Mouse (Mus musculus) small intestine, adult 2 months (tissue): ENCODE data around the gene Ppan. TPM values are rescaled to one million over a fixed set of nuclear protein-coding genes. Genes with fewer than 3 reads are reported as not detected.
A peak's percentile ranks its signal among the peaks of the same experiment; 100 is the strongest.

ENCODE experiments used
- H3K27ac ChIP-seq: fragments of 200-500 bp; 2 replicates; pipeline ENCODE4 v1.5.1; 2012; ENCODE audit warnings: low read depth, low read length, control low read depth, inconsistent platforms; ENCODE audit not compliant: insufficient read depth
- H3K27me3 ChIP-seq: fragments of 200-500 bp; 2 replicates; pipeline ENCODE4 v1.6.1; 2012; ENCODE audit warnings: mild to moderate bottlenecking, moderate library complexity, low read length, inconsistent platforms; ENCODE audit not compliant: control insufficient read depth, insufficient read depth
- H3K36me3 ChIP-seq: fragments of 200-500 bp; 2 replicates; pipeline ENCODE4 v1.6.1; 2012; ENCODE audit warnings: mild to moderate bottlenecking, low read length, control low read depth, inconsistent platforms; ENCODE audit not compliant: control insufficient read depth, insufficient read depth
- H3K4me1 ChIP-seq: fragments of 200-500 bp; 2 replicates; pipeline ENCODE4 v1.6.1; 2012; ENCODE audit warnings: low read length, inconsistent platforms, mixed read lengths; ENCODE audit not compliant: control insufficient read depth, insufficient read depth, insufficient read length
- H3K4me3 ChIP-seq: fragments of 200-500 bp; 2 replicates; pipeline ENCODE4 v1.5.1; 2012; ENCODE audit warnings: low read depth, mild to moderate bottlenecking, control low read depth, inconsistent platforms, low read length, moderate library complexity
- CTCF ChIP-seq: fragments of 200-500 bp; IDR thresholded peaks from 2 replicates; pipeline ENCODE4 v1.5.1; 2012; ENCODE audit warnings: low read depth, mild to moderate bottlenecking, control low read depth, inconsistent platforms, low read length, moderate library complexity, mixed read lengths; ENCODE audit not compliant: insufficient replicate concordance, insufficient read length; ENCODE audit errors: extremely low read depth
- POLR2A ChIP-seq: fragments of 200-500 bp; IDR thresholded peaks from 2 replicates; pipeline ENCODE4 v1.6.1; 2012; ENCODE audit warnings: low read depth, mild to moderate bottlenecking, control low read depth, inconsistent platforms, low read length, moderate library complexity
- WGBS: fragments of 180-500 bp; shearing (Covaris S2); methylation state at CpG from one replicate; pipeline ENCODE4 v1.1.7; 2018; 5-methylcytosine and 5-hydroxymethylcytosine counted together
- polyA plus RNA-seq: library from polyadenylated mRNA; depleted of rRNA; stranded (reverse); fragments of >200 nt; gene quantifications from 2 replicates; pipeline ENCODE4 v1.2.3, GENCODE M21; 2012

The Ppan gene
- polyA plus RNA-seq, 1 experiment = 42.2 TPM

DNA sequence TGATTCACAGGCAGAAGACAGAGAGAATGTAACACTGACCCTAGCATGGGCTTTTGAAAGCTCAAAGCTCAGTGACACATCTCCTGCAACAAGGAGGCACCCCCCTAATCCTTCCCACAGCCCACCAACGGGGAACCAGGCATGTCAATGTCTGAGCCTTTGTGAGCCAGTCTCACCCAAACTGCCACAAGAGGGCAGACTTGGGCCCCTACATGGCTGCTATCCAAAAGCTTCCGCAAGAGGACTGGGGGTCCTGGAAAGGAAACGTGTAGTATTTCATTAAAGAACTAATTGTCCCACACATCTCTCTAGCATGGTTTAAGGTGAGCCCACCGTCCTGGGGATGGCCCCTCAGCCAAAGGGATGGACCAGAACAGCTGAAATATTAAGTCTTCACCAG is 26.2 kb upstream of the Ppan start:
- H3K36me3 ChIP-seq = no peaks in the 10 kb centered on the region
- H3K27ac ChIP-seq = no peak overlapping the region
- H3K27me3 ChIP-seq = no peaks in the 10 kb centered on the region
- H3K4me3 ChIP-seq = no peak overlapping the region
- 17% methylated on average over 4 of the region's 4 CpGs for WGBS
- H3K4me1 ChIP-seq = no peaks in the 10 kb centered on the region
- TF ChIP-seq CTCF (peak; percentile 49; the same call in 1 of the 2 replicates), POLR2A (no peak)

DNA sequence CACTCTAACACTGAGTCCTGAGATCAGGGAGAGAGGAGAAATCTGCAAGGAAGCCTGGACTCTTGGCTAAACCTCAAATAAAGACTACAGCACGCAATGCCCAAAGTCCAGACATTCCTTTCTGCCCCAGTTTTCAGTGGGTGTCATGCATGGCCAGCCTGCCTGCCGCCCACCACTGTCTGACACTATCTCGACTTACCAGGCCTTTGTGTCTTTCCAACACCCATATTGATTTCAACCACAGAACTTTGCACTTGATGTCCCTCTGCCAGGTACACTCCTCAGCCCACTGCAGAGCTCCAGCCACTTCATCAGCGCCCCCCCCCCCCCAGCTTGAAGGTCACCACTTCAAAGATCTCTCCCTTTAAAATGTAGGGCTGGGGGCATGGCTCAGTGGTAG is 25.8 kb upstream of the Ppan start:
- Histone ChIP-seq H3K27me3 (no peaks in the 10 kb centered on the region), H3K36me3 (no peaks in the 10 kb centered on the region), H3K27ac (no peak overlapping the region), H3K4me3 (no peak overlapping the region), H3K4me1 (no peaks in the 10 kb centered on the region)
- 48% methylated on average over 4 of the region's 4 CpGs for WGBS
- TF ChIP-seq POLR2A = no peak
- TF ChIP-seq CTCF = no peak; the same call in 1 of the 2 replicates

DNA sequence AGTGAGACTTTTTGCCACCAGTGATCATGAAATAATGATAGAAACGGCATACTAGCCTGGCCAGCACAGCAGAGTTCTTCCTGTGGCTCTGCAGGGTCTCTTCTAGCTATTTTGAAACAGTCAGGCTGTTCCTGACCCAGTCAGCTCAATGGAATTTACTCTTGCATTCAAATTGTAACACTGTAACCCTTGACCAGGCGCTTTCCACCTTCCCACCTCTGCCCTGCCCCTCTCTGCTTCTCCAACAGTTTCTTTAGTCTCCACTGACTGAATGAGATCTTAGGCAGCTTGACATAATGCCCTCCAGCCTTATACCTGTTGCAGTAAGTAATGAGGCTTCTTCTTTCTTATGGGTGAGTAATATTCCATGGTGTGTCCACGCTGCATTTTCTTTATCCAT is 21.1 kb upstream of the Ppan start:
- Histone ChIP-seq H3K4me3 (no peak overlapping the region), H3K27me3 (0 out of 2 replicates have a peak, but pooled peaks cover 4% of the 10 kb centered on the region), H3K4me1 (peaks cover 9% of the 10 kb centered on the region), H3K36me3 (0 out of 2 replicates have a peak, but pooled peaks cover 3% of the 10 kb centered on the region), H3K27ac (no peak overlapping the region)
- TF ChIP-seq CTCF (no peak), POLR2A (no peak)
- 55% methylated on average over 3 of the region's 3 CpGs for WGBS

- peaks cover 5% of the 10 kb centered on the region; the same call in 1 of the 2 replicates for H3K36me3 ChIP-seq
- 0 out of 2 replicates have a peak, but pooled peaks cover 4% of the 10 kb centered on the region for H3K27me3 ChIP-seq
- WGBS = 3% methylated on average over 53 of the region's 53 CpGs
- H3K27ac ChIP-seq = no peak within 1 kb of the TSS
- H3K4me1 ChIP-seq = peaks cover 9% of the 10 kb centered on the region
- peak within 1 kb of the TSS; percentile 86 for H3K4me3 ChIP-seq
- TF ChIP-seq CTCF (no peak), POLR2A (no peak)
These were observed 19.4 kb upstream of the Ppan start, which contains the start of gene A230050P20Rik for GRCm38 (mm10) chr9:20868448-20869001. Gene A230050P20Rik, plus strand, starts transcription at chr9:20868642.

GRCm38 (mm10) chr9:20869246-20869645 is 18.7 kb upstream of the Ppan start:
- H3K4me1 ChIP-seq = peaks cover 9% of the 10 kb centered on the region
- H3K27me3 ChIP-seq = 0 out of 2 replicates have a peak, but pooled peaks cover 4% of the 10 kb centered on the region
- H3K27ac ChIP-seq = no peak overlapping the region
- peak overlapping the region; percentile 86 for H3K4me3 ChIP-seq
- 11% methylated on average over 19 of the region's 19 CpGs for WGBS
- TF ChIP-seq CTCF (no peak), POLR2A (no peak)
- peaks cover 5% of the 10 kb centered on the region; the same call in 1 of the 2 replicates for H3K36me3 ChIP-seq

- TF ChIP-seq CTCF = no peak
- no peak for TF ChIP-seq POLR2A
- 0 out of 2 replicates have a peak, but pooled peaks cover 4% of the 10 kb centered on the region for H3K27me3 ChIP-seq
- peaks cover 5% of the 10 kb centered on the region; the same call in 1 of the 2 replicates for H3K36me3 ChIP-seq
- no peak overlapping the region for H3K27ac ChIP-seq
- no peak overlapping the region for H3K4me3 ChIP-seq
- 88% methylated on average over 12 of the region's 12 CpGs for WGBS
- peaks cover 9% of the 10 kb centered on the region for H3K4me1 ChIP-seq
These were observed 17.5 kb upstream of the Ppan start for GRCm38 (mm10) chr9:20870211-20871173.

GRCm38 (mm10) chr9:20872991-20873390 is 15.0 kb upstream of the Ppan start:
- 92% methylated on average over 10 of the region's 10 CpGs for WGBS
- TF ChIP-seq CTCF (no peak), POLR2A (no peak)
- 0 out of 2 replicates have a peak, but pooled peaks cover 4% of the 10 kb centered on the region for H3K27me3 ChIP-seq

More at GRCm38 (mm10) chr9:20872991-20873390, 15.0 kb upstream of the Ppan start:
- Histone ChIP-seq H3K4me3 (no peak overlapping the region), H3K36me3 (peaks cover 5% of the 10 kb centered on the region; the same call in 1 of the 2 replicates), H3K27ac (no peak overlapping the region), H3K4me1 (peaks cover 9% of the 10 kb centered on the region)
